Mouse (Mus musculus): ENCODE results near the gene Ndufv3. TPM values are rescaled to one million over a fixed set of nuclear protein-coding genes. Genes with fewer than 3 reads are reported as not detected.

Ndufv3 gene
- total and polyA plus RNA-seq, 2 experiments from 2014 or later, result 257 to 513 TPM

DNA sequence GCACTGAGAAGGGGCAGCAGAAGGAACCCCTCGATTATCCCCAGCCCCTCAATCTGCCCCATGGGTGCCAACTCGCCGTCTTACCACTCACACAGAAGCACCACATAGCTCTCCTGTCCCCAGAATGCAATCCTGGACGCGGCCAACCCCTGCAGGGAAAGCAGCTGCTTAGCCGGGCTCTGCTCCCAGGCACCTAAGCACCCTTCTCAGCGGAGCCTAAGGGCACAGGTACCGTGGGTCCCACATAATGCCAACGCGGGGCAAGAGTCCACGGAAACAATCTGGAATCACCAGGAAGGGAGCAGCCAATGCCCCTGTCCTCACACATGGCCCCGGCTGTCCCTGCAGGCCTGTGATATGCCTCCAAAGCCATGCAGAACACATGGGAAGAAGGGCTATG, 20.2 kb upstream of the Ndufv3 start:
- Histone ChIP-seq H3K4me3 (ENCODE audit: low read depth, low read length) (no peak overlapping the region), H3K27me3 (ENCODE audit: insufficient read depth, low read length) (no peaks in the 10 kb centered on the region), H3K36me3 (ENCODE audit: insufficient read depth, low read length) (peaks cover 68% of the 10 kb centered on the region), H3K4me2 (ENCODE audit: low read depth, low read length, poor library complexity, severe bottlenecking) (no peak overlapping the region), H3K4me1 (ENCODE audit: insufficient read depth, low read length) (no peaks in the 10 kb centered on the region), H3K9me3 (ENCODE audit: low read length) (no peaks in the 10 kb centered on the region), H3K27ac (ENCODE audit: low read depth, low read length) (no peak overlapping the region), H3K9ac (replicated peaks; ENCODE audit: low read length, poor library complexity, severe bottlenecking) (0 out of 2 replicates have a peak overlapping the region, but pooled peaks have one; percentile 24)
- ATAC-seq (ENCODE audit: low FRiP score), result no peak
- DNase-seq (ENCODE audit: low spot score), result no peak
- WGBS, result 97% methylated on average over 12 of the region's 12 CpGs
- TF ChIP-seq CTCF (IDR thresholded peaks at IDR 0.05), result no peak

DNA sequence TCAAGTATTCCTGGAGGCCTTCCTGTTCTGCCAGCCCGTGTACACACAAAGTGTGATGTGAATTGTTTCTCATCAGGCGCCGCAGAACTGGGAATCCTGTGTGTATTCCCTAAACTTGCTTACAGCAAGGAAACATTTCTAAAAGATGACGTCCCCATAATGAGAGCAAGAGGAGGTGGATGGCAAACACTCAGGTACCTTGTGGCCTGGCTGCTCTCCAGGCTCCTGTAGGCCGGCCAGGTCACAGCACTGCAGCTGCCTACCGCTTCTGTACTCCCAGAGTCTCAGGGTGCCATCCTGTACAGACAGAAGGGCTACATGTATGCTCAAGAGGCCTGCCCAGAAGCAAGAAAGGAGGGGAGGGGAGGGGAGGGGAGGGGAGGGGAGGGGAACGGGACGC, 19.5 kb upstream of the Ndufv3 start:
- H3K27ac ChIP-seq (ENCODE audit: low read depth, low read length), result no peak overlapping the region
- H3K4me1 ChIP-seq (ENCODE audit: insufficient read depth, low read length), result no peaks in the 10 kb centered on the region
- H3K9ac ChIP-seq (replicated peaks; ENCODE audit: low read length, poor library complexity, severe bottlenecking), result no peak overlapping the region
- ATAC-seq (ENCODE audit: low FRiP score) (no peak), DNase-seq (ENCODE audit: low spot score) (no peak)
- H3K27me3 ChIP-seq (ENCODE audit: insufficient read depth, low read length), result no peaks in the 10 kb centered on the region
- no peak overlapping the region for H3K4me3 ChIP-seq (ENCODE audit: low read depth, low read length)
- peaks cover 66% of the 10 kb centered on the region for H3K36me3 ChIP-seq (ENCODE audit: insufficient read depth, low read length)
- H3K4me2 ChIP-seq (ENCODE audit: low read depth, low read length, poor library complexity, severe bottlenecking), result no peak overlapping the region
- no peaks in the 10 kb centered on the region for H3K9me3 ChIP-seq (ENCODE audit: low read length)
- 89% methylated on average over 8 of the region's 8 CpGs for WGBS
- no peak for TF ChIP-seq CTCF (IDR thresholded peaks at IDR 0.05)

DNA sequence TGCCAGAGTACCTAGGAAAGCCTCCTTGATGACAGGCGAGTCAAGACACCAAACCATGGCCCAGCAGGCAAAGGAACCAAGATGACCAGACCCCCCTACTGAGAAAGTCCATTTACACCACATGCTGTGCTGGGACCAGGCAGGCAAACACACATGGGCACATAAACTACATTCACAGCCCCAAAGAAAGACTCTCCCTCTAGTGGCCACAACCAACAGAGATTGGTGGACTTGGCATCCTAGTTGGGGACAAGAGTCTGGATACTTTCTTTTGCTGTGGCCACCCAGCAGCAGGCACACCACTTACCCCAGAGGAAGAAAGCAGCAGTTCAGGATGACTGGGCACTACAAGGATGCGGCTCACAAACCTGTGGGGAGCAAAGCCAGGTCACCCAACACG, 19.0 kb upstream of the Ndufv3 start:
- Histone ChIP-seq H3K36me3 (ENCODE audit: insufficient read depth, low read length) (peaks cover 62% of the 10 kb centered on the region), H3K9ac (replicated peaks; ENCODE audit: low read length, poor library complexity, severe bottlenecking) (no peak overlapping the region), H3K27ac (ENCODE audit: low read depth, low read length) (no peak overlapping the region), H3K4me3 (ENCODE audit: low read depth, low read length) (no peak overlapping the region), H3K4me1 (ENCODE audit: insufficient read depth, low read length) (no peaks in the 10 kb centered on the region), H3K9me3 (ENCODE audit: low read length) (no peaks in the 10 kb centered on the region), H3K27me3 (ENCODE audit: insufficient read depth, low read length) (no peaks in the 10 kb centered on the region), H3K4me2 (ENCODE audit: low read depth, low read length, poor library complexity, severe bottlenecking) (no peak overlapping the region)
- TF ChIP-seq CTCF (IDR thresholded peaks at IDR 0.05), result peak; percentile 52
- WGBS, result 90% methylated on average over 3 of the region's 3 CpGs
- ATAC-seq (ENCODE audit: low FRiP score) (no peak), DNase-seq (ENCODE audit: low spot score) (no peak)

DNA sequence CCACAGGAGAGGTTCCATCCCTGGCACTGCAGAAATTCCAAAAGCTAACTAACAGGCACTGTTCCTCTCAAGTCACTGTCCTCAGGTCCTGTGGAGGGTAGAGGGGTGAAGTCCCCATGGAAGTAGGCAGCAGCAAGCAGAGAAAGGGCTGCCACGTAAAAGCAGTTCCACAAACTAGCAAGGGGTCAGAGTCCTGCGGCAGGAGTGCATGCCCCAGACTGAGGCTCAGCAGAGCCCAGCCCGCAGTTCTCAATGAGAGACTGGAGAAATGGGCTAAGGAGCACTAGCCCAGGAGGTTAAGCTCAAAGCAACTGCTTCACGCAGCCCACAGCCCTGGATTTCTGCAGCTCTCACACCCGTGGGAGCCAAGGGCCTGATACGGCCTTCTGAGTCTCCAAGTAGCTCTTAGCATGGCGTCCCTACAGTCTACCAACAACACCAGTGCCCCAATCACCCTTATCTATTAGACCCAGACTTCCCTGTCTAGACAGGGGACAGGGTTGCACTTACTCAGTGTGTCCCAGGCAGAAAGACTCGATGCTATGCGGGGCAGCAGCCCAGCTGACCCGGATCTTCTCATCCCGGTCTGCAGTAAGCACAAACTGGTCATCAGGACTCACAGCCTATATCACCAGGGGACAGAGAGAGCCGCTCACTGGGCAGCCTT, 17.5 kb upstream of the Ndufv3 start:
- Histone ChIP-seq H3K36me3 (ENCODE audit: insufficient read depth, low read length) (peaks cover 58% of the 10 kb centered on the region), H3K27ac (ENCODE audit: low read depth, low read length) (no peak overlapping the region), H3K27me3 (ENCODE audit: insufficient read depth, low read length) (no peaks in the 10 kb centered on the region), H3K4me1 (ENCODE audit: insufficient read depth, low read length) (no peaks in the 10 kb centered on the region), H3K9ac (replicated peaks; ENCODE audit: low read length, poor library complexity, severe bottlenecking) (no peak overlapping the region), H3K9me3 (ENCODE audit: low read length) (no peaks in the 10 kb centered on the region), H3K4me3 (ENCODE audit: low read depth, low read length) (no peak overlapping the region), H3K4me2 (ENCODE audit: low read depth, low read length, poor library complexity, severe bottlenecking) (no peak overlapping the region)
- TF ChIP-seq CTCF (IDR thresholded peaks at IDR 0.05), result no peak
- no peak for ATAC-seq (ENCODE audit: low FRiP score)
- WGBS, result 90% methylated on average over 12 of the region's 12 CpGs
- no peak for DNase-seq (ENCODE audit: low spot score)

DNA sequence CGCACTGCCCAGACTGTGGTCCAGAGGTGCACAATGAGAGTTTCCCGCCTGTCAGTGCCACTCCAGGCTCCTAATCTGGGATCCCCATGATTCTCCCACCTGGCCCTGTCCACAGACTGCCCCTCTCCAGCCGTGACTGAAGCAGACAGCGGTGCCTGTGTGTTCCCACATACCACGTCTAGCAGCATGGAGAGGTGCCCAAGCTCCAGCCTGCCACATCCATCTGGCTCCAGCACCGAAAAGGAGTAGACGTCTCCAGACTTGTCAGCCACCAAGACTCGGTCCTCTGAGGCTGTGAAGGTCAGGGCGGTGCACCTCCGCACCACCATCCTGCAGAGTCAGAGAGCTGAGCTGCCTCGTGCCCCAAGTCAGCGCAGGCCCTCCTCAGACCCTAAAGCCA, 16.6 kb upstream of the Ndufv3 start:
- Histone ChIP-seq H3K4me2 (ENCODE audit: low read depth, low read length, poor library complexity, severe bottlenecking) (no peak overlapping the region), H3K4me1 (ENCODE audit: insufficient read depth, low read length) (no peaks in the 10 kb centered on the region), H3K9me3 (ENCODE audit: low read length) (no peaks in the 10 kb centered on the region), H3K27me3 (ENCODE audit: insufficient read depth, low read length) (no peaks in the 10 kb centered on the region), H3K4me3 (ENCODE audit: low read depth, low read length) (no peak overlapping the region), H3K27ac (ENCODE audit: low read depth, low read length) (no peak overlapping the region), H3K36me3 (ENCODE audit: insufficient read depth, low read length) (peaks cover 53% of the 10 kb centered on the region), H3K9ac (replicated peaks; ENCODE audit: low read length, poor library complexity, severe bottlenecking) (no peak overlapping the region)
- ATAC-seq (ENCODE audit: low FRiP score) (no peak), DNase-seq (ENCODE audit: low spot score) (no peak)
- no peak for TF ChIP-seq CTCF (IDR thresholded peaks at IDR 0.05)
- 94% methylated on average over 12 of the region's 12 CpGs for WGBS

DNA sequence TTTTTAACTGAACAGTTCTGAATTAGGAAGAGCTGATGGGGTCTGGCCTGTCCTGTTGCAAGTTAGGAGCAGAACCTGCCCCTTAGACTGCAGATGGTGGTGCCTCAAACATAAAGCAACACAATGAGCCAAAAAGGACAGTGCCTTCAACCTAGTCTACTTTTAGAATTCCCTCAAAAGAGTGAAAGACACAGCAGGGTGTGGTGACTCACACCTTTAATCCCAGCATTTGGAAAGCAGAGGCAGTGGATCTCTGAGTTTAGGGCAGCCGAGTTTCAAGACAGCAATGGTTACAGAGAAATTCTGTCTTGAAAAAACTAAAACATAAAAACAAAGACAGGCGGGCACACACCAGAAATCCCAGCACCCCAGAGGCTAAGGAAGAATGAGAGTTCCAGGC, 16.0 kb upstream of the Ndufv3 start:
- no peak overlapping the region for H3K9ac ChIP-seq (replicated peaks; ENCODE audit: low read length, poor library complexity, severe bottlenecking)
- DNase-seq (ENCODE audit: low spot score) (no peak), ATAC-seq (ENCODE audit: low FRiP score) (no peak)
- H3K36me3 ChIP-seq (ENCODE audit: insufficient read depth, low read length), result peaks cover 51% of the 10 kb centered on the region
- no peak overlapping the region for H3K4me2 ChIP-seq (ENCODE audit: low read depth, low read length, poor library complexity, severe bottlenecking)
- no peak overlapping the region for H3K27ac ChIP-seq (ENCODE audit: low read depth, low read length)
- 78% methylated on average over 2 of the region's 2 CpGs for WGBS
- TF ChIP-seq CTCF (IDR thresholded peaks at IDR 0.05), result no peak
- no peaks in the 10 kb centered on the region for H3K9me3 ChIP-seq (ENCODE audit: low read length)
- no peaks in the 10 kb centered on the region for H3K4me1 ChIP-seq (ENCODE audit: insufficient read depth, low read length)
- H3K27me3 ChIP-seq (ENCODE audit: insufficient read depth, low read length), result no peaks in the 10 kb centered on the region
- H3K4me3 ChIP-seq (ENCODE audit: low read depth, low read length), result no peak overlapping the region

Data from midbrain, postnatal 0 days (tissue).